Comparison of ENCODE assay signal across 8 mouse cellular contexts in the genomic region with DNA sequence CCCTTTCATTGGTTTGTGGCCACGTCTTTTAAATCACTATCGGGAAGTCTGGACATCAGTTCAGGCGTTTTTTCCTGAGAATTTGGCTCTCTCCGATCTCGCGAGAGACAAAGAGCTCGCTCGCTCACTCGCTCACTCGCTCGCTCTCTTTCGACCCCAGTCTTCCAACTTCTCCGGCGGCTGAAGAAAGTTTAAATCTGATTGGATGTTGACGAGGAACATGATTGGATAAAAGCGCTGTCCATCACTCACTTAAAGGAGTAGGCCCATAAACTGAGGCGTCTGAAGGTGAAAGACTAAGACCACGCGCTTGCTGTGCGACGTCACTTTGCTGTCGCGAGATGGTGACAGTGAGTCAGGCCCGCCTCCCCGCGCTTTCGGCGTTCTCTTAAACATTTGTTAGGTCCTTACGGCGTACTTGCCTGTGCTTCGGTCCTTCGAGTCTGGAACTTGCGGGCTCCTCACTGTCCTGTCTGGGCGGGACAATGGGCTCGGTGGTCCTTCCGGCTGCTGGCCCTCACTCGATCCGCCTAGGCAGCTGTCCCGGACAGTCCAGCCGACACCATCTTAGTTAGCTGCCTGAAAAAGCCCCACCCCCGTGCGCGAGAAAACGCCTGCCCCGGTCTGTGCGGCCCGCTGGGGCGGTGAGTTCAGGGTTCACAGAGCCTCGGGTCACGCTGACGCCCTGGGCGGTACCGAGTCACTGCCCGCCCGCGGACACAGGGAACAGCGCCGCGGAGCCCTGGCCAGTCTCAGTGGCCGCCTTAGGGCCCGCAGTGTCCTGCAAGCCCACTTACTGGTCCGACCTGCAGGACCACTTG. TPM values are rescaled to one million over a fixed set of nuclear protein-coding genes. Genes with fewer than 3 reads are reported as not detected.
DNase-seq lines count a peak whose midpoint lies in the region; ATAC-seq and TF ChIP-seq lines count a peak whose summit lies in the region.

A gene (minus strand): TSS at position 293 of the 821 bp plus-strand sequence.

- no peak for TF ChIP-seq CTCF in CH12.LX (conservative IDR thresholded peaks at IDR 0.05 in 1 of 2, IDR thresholded peaks at IDR 0.05 in 1 of 2; ENCODE audit: low read depth in 2 of 2, low read length in 2 of 2)

- H3K27me3 ChIP-seq in CH12.LX (replicated peaks), result no peaks in the 10 kb centered on the region
- H3K27me3 ChIP-seq in forebrain, embryonic 11.5 days (ENCODE audit: control insufficient read depth, insufficient read depth, low read length), result no peaks in the 10 kb centered on the region
- no peaks in the 10 kb centered on the region for H3K27me3 ChIP-seq in heart, embryonic 16.5 days (ENCODE audit: control insufficient read depth, insufficient read depth, low read length)
- H3K27me3 ChIP-seq in liver, embryonic 15.5 days, result no peaks in the 10 kb centered on the region
- H3K27me3 ChIP-seq in neural tube, embryonic 12.5 days (replicated peaks), result no peaks in the 10 kb centered on the region

- no peaks in the 10 kb centered on the region for H3K9me3 ChIP-seq in CH12.LX (replicated peaks; ENCODE audit: low read length)
- no peaks in the 10 kb centered on the region for H3K9me3 ChIP-seq in forebrain, embryonic 11.5 days (ENCODE audit: control insufficient read depth, low read length)
- H3K9me3 ChIP-seq in heart, embryonic 16.5 days (replicated peaks; ENCODE audit: control insufficient read depth, low read length), result no peaks in the 10 kb centered on the region
- H3K9me3 ChIP-seq in liver, embryonic 15.5 days (replicated peaks), result no peaks in the 10 kb centered on the region
- H3K9me3 ChIP-seq in neural tube, embryonic 12.5 days, result no peaks in the 10 kb centered on the region

- DNase-seq in CH12.LX (ENCODE audit: extremely low read depth), result peak; percentile 99
- DNase-seq in c-Kit-positive CD71-positive TER-119-negative erythroid progenitor cells, embryonic 14.5 days (ENCODE audit: low read depth), result peak; percentile 99
- DNase-seq in forebrain, embryonic 11.5 days (ENCODE audit: low spot score), result peak; percentile 95
- DNase-seq in kidney, postnatal 36 days, result peak; percentile 97 to 99
- peak; percentile 100 for DNase-seq in telencephalon, adult 2 months (ENCODE audit: low read depth, low spot score)

- peak; percentile 89 for TF ChIP-seq POLR2A in CH12.LX (IDR thresholded peaks at IDR 0.05; ENCODE audit: low read depth, low read length)

- under 1% methylated on average over 62 of the region's 62 CpGs for WGBS in forebrain, embryonic 11.5 days
- WGBS in heart, embryonic 16.5 days, result under 1% methylated on average over 62 of the region's 62 CpGs
- under 1% methylated on average over 62 of the region's 62 CpGs for WGBS in liver, embryonic 15.5 days (ENCODE audit: insufficient replicate concordance)
- under 1% methylated on average over 62 of the region's 62 CpGs for WGBS in neural tube, embryonic 12.5 days

- ATAC-seq in forebrain, embryonic 11.5 days (replicated peaks; ENCODE audit: low FRiP score), result peak; percentile 93
- ATAC-seq in heart, embryonic 16.5 days (replicated peaks; ENCODE audit: extremely low read depth, insufficient read depth, low FRiP score), result peak; percentile 90
- ATAC-seq in liver, embryonic 15.5 days (ENCODE audit: insufficient read depth), result peak; percentile 89
- peak; percentile 97 for ATAC-seq in neural tube, embryonic 12.5 days (ENCODE audit: low FRiP score, low read depth)

- no peak for TF ChIP-seq EP300 in CH12.LX (IDR thresholded peaks at IDR 0.05; ENCODE audit: low read length)

- in situ Hi-C loops in CH12.LX (cut with MboI; ENCODE audit: low pct_ligation_motif_present, low pct_unique_long_range_greater_than_20kb, low sequenced_read_pairs), result no loop called here

- peak within 1 kb of the TSS; percentile 86 for H3K27ac ChIP-seq in CH12.LX (ENCODE audit: insufficient read depth, low read depth)
- H3K27ac ChIP-seq in forebrain, embryonic 11.5 days (ENCODE audit: low read depth, low read length), result peak within 1 kb of the TSS; percentile 96
- peak within 1 kb of the TSS; percentile 99 for H3K27ac ChIP-seq in heart, embryonic 16.5 days (ENCODE audit: low read length)
- peak within 1 kb of the TSS; percentile 99 for H3K27ac ChIP-seq in liver, embryonic 15.5 days (replicated peaks)
- H3K27ac ChIP-seq in neural tube, embryonic 12.5 days, result peak within 1 kb of the TSS; percentile 86

- H3K4me1 ChIP-seq in CH12.LX (ENCODE audit: control insufficient read depth in 1 of 2, insufficient read depth in 2 of 2), result peaks cover 0 to 31% of the 10 kb centered on the region in 2 experiments; a peak in 2 of 4 replicates
- H3K4me1 ChIP-seq in forebrain, embryonic 11.5 days (replicated peaks; ENCODE audit: control insufficient read depth, insufficient read depth, low read length), result peaks cover 17% of the 10 kb centered on the region
- peaks cover 27% of the 10 kb centered on the region for H3K4me1 ChIP-seq in heart, embryonic 16.5 days (ENCODE audit: control insufficient read depth, insufficient read depth, low read length)
- peaks cover 33% of the 10 kb centered on the region for H3K4me1 ChIP-seq in liver, embryonic 15.5 days (replicated peaks)
- peaks cover 22% of the 10 kb centered on the region for H3K4me1 ChIP-seq in neural tube, embryonic 12.5 days

- dilution Hi-C loops in CH12.LX (cut with MboI; ENCODE audit: extremely low pct_ligation_motif_present, extremely low pct_unique_long_range_greater_than_20kb, low sequenced_read_pairs), result no loop called here

- peaks cover 16 to 24% of the 10 kb centered on the region in 2 experiments for H3K36me3 ChIP-seq in CH12.LX (replicated peaks in 1 of 2; ENCODE audit: control insufficient read depth in 1 of 2, insufficient read depth in 1 of 2, low read length in 1 of 2)
- H3K36me3 ChIP-seq in forebrain, embryonic 11.5 days (ENCODE audit: control insufficient read depth, insufficient read depth, low read length), result peaks cover 4% of the 10 kb centered on the region; the same call in 1 of the 2 replicates
- peaks cover 15% of the 10 kb centered on the region; the same call in 1 of the 2 replicates for H3K36me3 ChIP-seq in heart, embryonic 16.5 days (ENCODE audit: control insufficient read depth, insufficient read depth)
- peaks cover 24% of the 10 kb centered on the region for H3K36me3 ChIP-seq in liver, embryonic 15.5 days (replicated peaks)
- peaks cover 13% of the 10 kb centered on the region for H3K36me3 ChIP-seq in neural tube, embryonic 12.5 days

- peak within 1 kb of the TSS; percentile 82 for H3K4me2 ChIP-seq in CH12.LX (ENCODE audit: insufficient read depth, low read depth, poor library complexity, severe bottlenecking)
- peak within 1 kb of the TSS; percentile 88 for H3K4me2 ChIP-seq in forebrain, embryonic 11.5 days (ENCODE audit: low read depth, low read length, severe bottlenecking)
- H3K4me2 ChIP-seq in heart, embryonic 16.5 days (ENCODE audit: low read depth, low read length), result peak within 1 kb of the TSS; percentile 95
- peak within 1 kb of the TSS; percentile 86 for H3K4me2 ChIP-seq in liver, embryonic 15.5 days
- H3K4me2 ChIP-seq in neural tube, embryonic 12.5 days (replicated peaks), result peak within 1 kb of the TSS; percentile 98

- peak within 1 kb of the TSS; percentile 82 to 94 (median 92) for H3K4me3 ChIP-seq in CH12.LX (replicated peaks in 1 of 3; ENCODE audit: low read depth in 2 of 3, low read length in 2 of 3, poor library complexity in 1 of 3)
- H3K4me3 ChIP-seq in forebrain, embryonic 11.5 days (ENCODE audit: low read depth, low read length), result peak within 1 kb of the TSS; percentile 96
- H3K4me3 ChIP-seq in heart, embryonic 16.5 days (ENCODE audit: low read length), result peak within 1 kb of the TSS; percentile 99
- peak within 1 kb of the TSS; percentile 97 for H3K4me3 ChIP-seq in liver, embryonic 15.5 days (replicated peaks)
- peak within 1 kb of the TSS; percentile 96 for H3K4me3 ChIP-seq in neural tube, embryonic 12.5 days

- H3K9ac ChIP-seq in CH12.LX (ENCODE audit: insufficient read depth, low read depth), result peak within 1 kb of the TSS; percentile 97
- peak within 1 kb of the TSS; percentile 94 for H3K9ac ChIP-seq in forebrain, embryonic 11.5 days (ENCODE audit: low read length)
- peak within 1 kb of the TSS; percentile 95 for H3K9ac ChIP-seq in heart, embryonic 16.5 days (ENCODE audit: low read length)
- H3K9ac ChIP-seq in liver, embryonic 15.5 days, result peak within 1 kb of the TSS; percentile 91
- H3K9ac ChIP-seq in neural tube, embryonic 12.5 days, result peak within 1 kb of the TSS; percentile 88

- H3K79me2 ChIP-seq in CH12.LX (replicated peaks; ENCODE audit: control insufficient read depth, extremely low read depth, insufficient read depth, poor library complexity, severe bottlenecking), result peaks cover 36% of the 10 kb centered on the region

- TF ChIP-seq RAD21 in CH12.LX (IDR thresholded peaks at IDR 0.05; ENCODE audit: low read depth, low read length), result no peak

TF ChIP-seq in CH12.LX, 34 proteins besides CTCF, POLR2A, EP300 and RAD21 (continues in another document):
- TF ChIP-seq MAFK (IDR thresholded peaks at IDR 0.05; ENCODE audit: insufficient replicate concordance, low read length), result no peak
- peak; percentile 21 for TF ChIP-seq MAZ (IDR thresholded peaks at IDR 0.05; ENCODE audit: low read depth, low read length)
- no peak for TF ChIP-seq USF1 (IDR thresholded peaks at IDR 0.05; ENCODE audit: low read depth, low read length)
- TF ChIP-seq RCOR1 (conservative IDR thresholded peaks at IDR 0.05; ENCODE audit: low read depth, low read length), result no peak
- no peak for TF ChIP-seq SMC3 (IDR thresholded peaks at IDR 0.05; ENCODE audit: low read depth, low read length)
- TF ChIP-seq IRF4 (IDR thresholded peaks at IDR 0.05; ENCODE audit: low read depth, low read length), result no peak
- peak; percentile 93 for TF ChIP-seq MYC (IDR thresholded peaks at IDR 0.05; ENCODE audit: low read depth, low read length)
- 0 out of 2 replicates have a peak, but pooled peaks have one; percentile 26 for TF ChIP-seq E2F4 (IDR thresholded peaks at IDR 0.05; ENCODE audit: insufficient replicate concordance, low read depth, low read length)
- TF ChIP-seq BHLHE40 (IDR thresholded peaks at IDR 0.05; ENCODE audit: low read depth, low read length), result no peak; the same call in 1 of the 2 replicates
- TF ChIP-seq MEF2A (IDR thresholded peaks at IDR 0.05; ENCODE audit: borderline replicate concordance, low read depth, low read length), result peak; percentile 45; the same call in 1 of the 2 replicates
- TF ChIP-seq PAX5 (IDR thresholded peaks at IDR 0.05; ENCODE audit: low read length), result no peak
- TF ChIP-seq HCFC1 (IDR thresholded peaks at IDR 0.05; ENCODE audit: low read depth, low read length), result peak; percentile 76
- no peak for TF ChIP-seq GABPA (IDR thresholded peaks at IDR 0.05; ENCODE audit: insufficient replicate concordance, low read depth, low read length)

RNA-seq across cellular contexts. Expression of the gene that starts here (rescaled TPM):
- total RNA-seq in CH12.LX (2012; rRNA removed) (26.0 and 30.5 TPM in 2 replicates), CH12.LX (2014; rRNA removed) (15.2 and 17.0 TPM in 2 replicates)
- polyA plus RNA-seq in CH12.LX (2012; ENCODE audit: insufficient read length, low read depth), result 14.5 and 17.2 TPM in 2 replicates
- 19.4 and 22.6 TPM in 2 replicates for polyA plus RNA-seq in forebrain, embryonic 11.5 days (2014; fragmentation: Nextera tagmentation; extraction: Ambion mirVana)
- 10.5 and 10.8 TPM in 2 replicates for polyA plus RNA-seq in heart, embryonic 16.5 days (2015; fragmentation: Nextera tagmentation; extraction: Ambion mirVana)
- polyA plus RNA-seq in liver, embryonic 15.5 days (2015; fragmentation: Nextera tagmentation; extraction: Ambion mirVana), result 8.3 and 8.5 TPM in 2 replicates
- 10.3 and 14.1 TPM in 2 replicates for polyA plus RNA-seq in neural tube, embryonic 12.5 days (2016; fragmentation: Nextera tagmentation; extraction: Ambion mirVana)

Comparison
In these comparisons a context has a peak if more than half of its experiments do, and no peak if none do; other contexts are left out.
1. Peak in every context shown above with its lines: DNase-seq, ATAC-seq, H3K4me3 ChIP-seq and H3K27ac ChIP-seq.